Mouse (Mus musculus): Measurements from ENCODE around the gene Zfyve28. TPM values are rescaled to one million over a fixed set of nuclear protein-coding genes. Genes with fewer than 3 reads are reported as not detected.

Zfyve28 gene
- total RNA-seq, 4 experiments from 2014 or later = 0.52 to 2.1 (median 1.1) TPM

- DNase-seq = no peak
These were observed 112.9 kb downstream of the Zfyve28 start for GRCm38 (mm10) chr5:34175403-34175694.

DNA sequence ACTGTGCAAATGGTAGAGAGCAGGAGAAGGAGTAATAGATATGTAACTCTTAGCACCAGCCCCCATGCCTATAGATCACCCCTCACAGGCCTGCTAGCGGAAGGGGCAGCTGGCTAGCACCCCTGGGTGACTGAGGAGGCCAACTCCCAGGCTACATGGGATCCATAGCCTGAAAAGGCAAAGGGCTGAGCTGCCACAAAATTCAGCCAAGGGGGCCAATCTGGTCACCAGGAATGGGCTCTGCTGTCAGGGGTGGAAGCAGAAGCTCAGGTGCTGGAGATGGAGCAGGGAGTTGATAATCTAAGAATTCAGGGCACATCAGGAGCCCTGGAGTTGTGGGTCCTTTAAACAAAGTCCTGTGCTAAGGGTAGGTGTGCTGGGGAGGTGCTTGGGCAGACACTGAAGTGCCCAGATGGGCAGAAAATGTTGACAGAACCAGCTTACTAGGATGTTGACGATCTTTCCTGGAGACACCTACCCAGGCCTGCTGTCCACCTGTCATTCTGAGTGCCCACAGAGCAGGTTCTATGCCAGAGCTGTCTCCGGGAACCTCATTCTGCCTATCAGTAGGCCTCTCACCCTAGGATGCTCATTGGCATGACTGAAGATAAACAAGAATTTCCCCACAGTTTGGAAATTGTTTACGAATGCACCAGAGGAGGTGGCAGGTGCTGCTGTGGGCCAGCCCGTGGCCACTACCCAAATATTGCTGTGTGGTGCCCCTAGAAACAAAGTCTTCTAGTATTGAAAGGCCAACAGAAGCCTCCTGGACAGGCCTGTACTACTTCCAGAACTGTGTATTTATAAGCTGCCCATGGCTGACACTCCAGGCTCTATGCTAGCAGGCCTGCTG is 113.5 kb downstream of the Zfyve28 start:
- DNase-seq = no peak

- DNase-seq = no peak
These were observed 114.2 kb downstream of the Zfyve28 start for GRCm38 (mm10) chr5:34174021-34174420.

GRCm38 (mm10) chr5:34170726-34171125 is 117.5 kb downstream of the Zfyve28 start:
- DNase-seq = no peak

- DNase-seq = no peak
These were observed 118.3 kb downstream of the Zfyve28 start for GRCm38 (mm10) chr5:34169954-34170353.

DNA sequence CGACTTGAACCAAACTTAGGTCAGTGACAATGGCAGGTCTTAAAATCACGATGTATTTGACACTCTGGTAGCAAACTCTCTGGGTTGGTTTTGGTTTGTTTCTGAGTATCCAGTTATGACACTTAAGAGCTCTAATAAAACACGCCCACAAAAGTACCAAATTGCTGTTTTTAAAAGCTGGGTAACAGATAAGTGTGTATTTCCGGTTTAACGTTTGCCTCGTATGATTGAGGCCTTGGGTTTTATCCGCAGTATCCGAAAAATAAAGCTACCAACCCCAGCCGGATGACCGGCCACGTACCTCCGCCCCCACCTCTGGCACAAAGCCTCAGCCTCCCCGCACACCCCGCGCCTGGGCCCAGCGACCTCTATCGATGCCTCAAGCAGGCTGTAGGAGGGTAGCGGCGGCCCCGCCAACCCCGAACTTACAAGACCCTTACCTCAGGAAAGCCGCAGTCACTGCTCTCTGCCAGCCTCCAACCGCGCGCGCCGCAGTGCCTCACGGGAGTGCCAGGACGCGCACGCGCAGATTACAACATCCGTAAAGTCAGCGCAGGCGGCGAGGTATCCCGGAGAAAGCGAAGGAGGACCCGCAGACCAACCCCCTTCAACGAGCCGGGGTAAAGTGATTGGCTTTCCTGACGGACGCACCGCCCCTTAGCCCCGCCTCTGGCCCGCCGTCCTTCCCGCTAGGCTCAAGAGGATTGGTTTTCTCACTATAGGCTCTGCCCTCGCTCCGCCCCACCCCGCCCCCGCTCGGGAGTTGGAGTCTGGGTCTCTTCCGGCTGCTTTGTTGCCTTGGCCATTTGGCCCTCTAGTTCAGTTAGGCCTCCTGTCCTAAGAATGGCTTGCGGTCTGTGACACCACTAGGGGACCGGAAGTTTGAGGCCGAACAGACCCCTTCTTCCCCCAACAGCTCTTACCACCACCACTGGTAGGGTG is 119.0 kb downstream of the Zfyve28 start, which contains the start of the genes Poln and Haus3:
Gene Poln, minus strand, starts transcription at position 499 of the 942 bp plus-strand sequence.
Gene Haus3, minus strand, starts transcription at position 578 of the 942 bp plus-strand sequence.
- peak; percentile 98 for DNase-seq

- DNase-seq = no peak
These were observed 120.4 kb downstream of the Zfyve28 start for GRCm38 (mm10) chr5:34167857-34168256.

DNA sequence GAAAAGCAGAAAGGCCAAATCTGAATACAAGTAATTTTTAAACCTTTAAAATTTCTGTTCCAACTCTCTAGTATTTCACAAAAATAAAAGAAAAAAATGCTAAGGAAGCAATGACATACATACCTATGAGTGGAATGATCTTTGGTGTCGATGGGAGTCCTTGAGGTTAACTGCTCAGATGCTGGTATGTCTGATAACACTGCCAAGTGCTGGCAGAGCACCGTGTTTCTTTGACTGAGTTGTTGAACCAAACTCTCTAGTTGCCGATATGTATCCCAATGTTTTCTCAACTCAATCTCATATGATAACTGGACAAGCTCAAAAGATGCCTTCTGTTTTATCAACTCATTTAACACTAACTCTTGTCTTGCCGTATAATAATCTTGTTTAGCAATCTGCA is 122.5 kb downstream of the Zfyve28 start:
- DNase-seq = no peak

DNA sequence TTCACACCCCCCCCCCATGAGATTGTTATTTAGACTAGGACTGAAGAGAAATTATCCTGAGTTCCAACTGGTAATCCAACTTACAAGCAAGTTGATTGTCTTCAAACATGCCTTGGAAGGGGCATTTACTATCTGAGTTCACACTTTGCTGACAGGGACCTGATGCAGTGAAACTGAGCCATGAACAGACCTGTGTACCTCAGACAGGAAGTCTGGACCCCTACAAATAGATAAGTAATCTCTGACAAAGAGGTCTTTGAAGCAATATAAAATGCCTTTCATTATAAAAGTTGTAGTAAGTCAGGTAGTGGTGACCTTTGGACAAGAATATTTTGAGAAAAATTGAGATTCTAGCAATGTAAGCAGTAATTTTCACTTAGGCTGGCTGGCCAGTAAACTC is 139.8 kb downstream of the Zfyve28 start:
- no peak for DNase-seq

DNA sequence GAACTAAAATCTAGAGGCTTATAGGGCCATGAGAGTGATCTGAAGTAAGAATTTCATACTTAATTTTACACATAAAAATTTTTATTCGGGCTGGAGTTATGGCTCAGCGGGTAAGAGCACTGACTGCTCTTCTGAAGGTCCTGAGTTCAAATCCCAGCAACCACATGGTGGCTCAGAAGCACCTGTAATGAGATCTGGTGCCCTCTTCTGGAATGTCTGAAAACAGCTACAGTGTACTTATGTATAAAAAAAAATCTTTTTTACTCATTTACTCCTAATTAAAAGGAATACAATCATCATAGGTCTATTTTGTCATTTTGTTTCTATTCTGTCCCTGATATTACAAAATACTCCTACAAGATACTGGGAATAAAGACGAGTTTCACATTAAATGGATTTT is 140.7 kb downstream of the Zfyve28 start:
- no peak for DNase-seq

Other genes starting within 250 kb of the Zfyve28 start
- 1 to 10 TPM; 2.5 to 7.1 (median 5.3) TPM for gene Poln, start 119.0 kb downstream of the Zfyve28 start, total RNA-seq (2022)
- gene Haus3, start 118.9 kb downstream of the Zfyve28 start, total RNA-seq (2022) = 1 to 10 TPM; 6.5 to 7.8 (median 7.7) TPM
- gene Mxd4, start 100.7 kb downstream of the Zfyve28 start, total RNA-seq (2022) = 100 to 1,000 TPM; 118 to 131 (median 125) TPM
- under 1 TPM in 1 of 4 experiments, not detected in 3; 0.19 TPM for gene Cfap99, start 151 bp upstream of the Zfyve28 start, total RNA-seq (2022)
- gene Rnf4, start 47.8 kb upstream of the Zfyve28 start, total RNA-seq (2022) = 100 to 1,000 TPM in 1 of 4 experiments, 10 to 100 TPM in 3; 87.2 to 105 (median 94.0) TPM
- 10 to 100 TPM; 27.0 to 45.0 (median 33.4) TPM for gene Fam193a, start 81.5 kb upstream of the Zfyve28 start, total RNA-seq (2022)
- gene Tnip2, start 225.5 kb upstream of the Zfyve28 start, total RNA-seq (2022) = 10 to 100 TPM; 16.3 to 32.3 (median 24.3) TPM
- gene Sh3bp2, start 237.4 kb upstream of the Zfyve28 start, total RNA-seq (2022) = 10 to 100 TPM; 11.5 to 23.9 (median 17.8) TPM